Mouse (Mus musculus) liver, adult 2 months (tissue): Measurements from ENCODE around the gene Endou.
A peak's percentile ranks its signal among the peaks of the same experiment; 100 is the strongest.

ENCODE experiments used
- CTCF ChIP-seq: fragments of 200-500 bp; IDR thresholded peaks from 2 replicates; pipeline ENCODE4 v1.5.1; 2011; ENCODE audit warnings: low read depth, low read length, control low read depth
- POLR2A ChIP-seq: fragments of 200-500 bp; IDR thresholded peaks from 2 replicates; pipeline ENCODE4 v1.6.1; 2011; ENCODE audit warnings: low read length, control low read depth; ENCODE audit not compliant: insufficient read depth; ENCODE audit errors: extremely low read depth

DNA sequence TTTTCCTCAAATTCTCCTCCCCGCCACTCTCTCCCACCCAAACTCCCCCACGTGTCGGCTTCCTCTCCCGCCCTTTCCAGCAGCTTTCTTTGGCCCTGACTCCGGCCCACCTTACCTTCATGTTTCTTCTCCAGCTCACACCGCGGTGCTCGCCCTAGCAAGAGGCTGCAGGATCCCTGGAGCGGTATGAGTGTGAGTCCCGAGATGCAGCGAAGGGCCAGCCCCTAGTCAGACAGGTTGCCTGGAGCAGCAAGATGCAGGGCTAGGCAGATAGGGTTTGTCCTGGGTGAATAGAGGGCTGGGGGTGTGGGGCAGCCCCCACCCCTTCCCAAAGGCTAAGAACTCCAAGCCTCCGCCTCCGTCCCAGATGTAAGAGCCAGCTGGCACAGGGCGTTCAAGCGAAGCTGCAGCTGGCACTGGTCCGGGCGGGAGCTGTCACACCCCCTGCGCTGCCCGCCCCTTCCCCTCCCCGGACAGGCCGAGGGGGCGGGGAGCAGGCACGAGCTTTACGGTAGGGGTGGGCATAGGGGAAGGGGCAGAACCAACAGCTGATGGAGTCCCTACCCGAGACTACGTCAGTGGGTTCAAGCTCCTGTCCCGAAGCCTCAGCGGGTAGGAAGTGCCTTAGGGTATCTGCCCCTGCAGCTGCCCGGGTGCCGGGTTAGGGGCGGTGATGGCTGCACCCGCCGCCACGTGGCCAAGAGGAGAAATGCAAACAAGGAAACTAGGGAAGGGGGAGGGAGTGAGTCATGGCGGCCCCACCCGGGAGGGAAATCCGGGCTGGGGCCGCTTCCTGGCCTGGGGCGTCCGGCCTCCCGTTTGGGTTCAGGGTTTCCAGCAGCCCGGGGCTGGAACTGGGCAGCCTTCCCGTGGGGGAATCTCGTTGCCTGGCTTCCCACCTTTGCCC, 36.4 kb upstream of the Endou start, which contains the start of gene Rapgef3:
- TF ChIP-seq CTCF, result peak; percentile 68
- TF ChIP-seq POLR2A, result 0 out of 2 replicates have a peak, but pooled peaks have one; percentile 14
